In the genomic region with DNA sequence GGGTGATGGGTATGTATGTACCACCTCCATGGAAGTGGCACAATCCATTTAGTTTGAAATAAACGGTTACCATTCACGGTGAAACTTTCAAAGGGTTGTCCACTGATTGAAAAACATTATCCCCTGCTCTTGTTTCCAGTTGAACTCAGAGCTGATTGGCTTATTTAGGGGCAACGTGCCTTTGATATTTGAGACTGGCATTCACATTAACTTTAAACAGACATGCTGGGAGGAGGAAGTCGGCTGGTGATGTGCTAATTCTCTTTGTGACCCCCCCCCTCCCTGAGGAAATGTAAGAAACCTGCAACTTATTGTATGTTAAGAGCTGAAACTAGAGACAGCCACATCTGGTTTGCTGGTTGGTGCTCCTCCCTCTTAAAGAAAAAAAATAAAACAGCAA, we compare ENCODE assay signal across 11 mouse cellular contexts.
DNase-seq lines count a peak whose midpoint lies in the region; ATAC-seq and TF ChIP-seq lines count a peak whose summit lies in the region.
"Had no signal": no experiment of that assay in that cellular context is flagged by ENCODE, and none has a peak within 500 bp of the region (broad histone marks: within the 10 kb centered on the region; RNA-seq: fewer than 3 reads in every experiment).

No protein-coding gene starts in this region.

- no peak for TF ChIP-seq POLR2A in limb, embryonic 14.5 days (IDR thresholded peaks at IDR 0.05; ENCODE audit: borderline replicate concordance, extremely low read depth, insufficient read depth, insufficient read length)

- H3K27me3 ChIP-seq in neural tube, embryonic 12.5 days (replicated peaks), result no peaks in the 10 kb centered on the region
- H3K27me3 ChIP-seq in forebrain, embryonic 12.5 days, result peaks cover 6% of the 10 kb centered on the region; the same call in 1 of the 2 replicates
- no peaks in the 10 kb centered on the region for H3K27me3 ChIP-seq in limb, embryonic 14.5 days (ENCODE audit: control insufficient read depth, insufficient read depth, low read length)
- H3K27me3 ChIP-seq: liver, embryonic 13.5 days; stomach, embryonic 15.5 days had no signal

- ATAC-seq in neural tube, embryonic 12.5 days (ENCODE audit: low FRiP score, low read depth), result no peak
- no peak for ATAC-seq in forebrain, embryonic 12.5 days (ENCODE audit: low FRiP score)
- no peak for ATAC-seq in limb, embryonic 14.5 days (ENCODE audit: low FRiP score, low read depth)
- no peak for ATAC-seq in erythroid progenitor cell, adult 5-6 weeks (replicated peaks; ENCODE audit: low FRiP score, poor library complexity, severe bottlenecking)

- peak overlapping the region; percentile 7; the same call in 1 of the 2 replicates for H3K4me2 ChIP-seq in neural tube, embryonic 12.5 days (replicated peaks)
- H3K4me2 ChIP-seq in forebrain, embryonic 12.5 days, result peak overlapping the region; percentile 37
- H3K4me2 ChIP-seq in limb, embryonic 14.5 days (replicated peaks; ENCODE audit: low read depth, low read length, severe bottlenecking), result peak overlapping the region; percentile 36
- H3K4me2 ChIP-seq: liver, embryonic 13.5 days; stomach, embryonic 15.5 days had no signal

- no peak overlapping the region for H3K4me3 ChIP-seq in neural tube, embryonic 12.5 days
- no peak overlapping the region for H3K4me3 ChIP-seq in forebrain, embryonic 12.5 days (replicated peaks)
- H3K4me3 ChIP-seq in limb, embryonic 14.5 days (replicated peaks; ENCODE audit: low read length), result peak overlapping the region; percentile 8; the same call in 1 of the 2 replicates
- H3K4me3 ChIP-seq: liver, embryonic 13.5 days; stomach, embryonic 15.5 days had no signal

- no peaks in the 10 kb centered on the region for H3K36me3 ChIP-seq in neural tube, embryonic 12.5 days
- H3K36me3 ChIP-seq in forebrain, embryonic 12.5 days (replicated peaks), result no peaks in the 10 kb centered on the region
- no peaks in the 10 kb centered on the region for H3K36me3 ChIP-seq in limb, embryonic 14.5 days (ENCODE audit: control insufficient read depth, insufficient read depth, low read length)
- H3K36me3 ChIP-seq: liver, embryonic 13.5 days; stomach, embryonic 15.5 days had no signal

- DNase-seq in neural tube, embryonic 10.5 days (ENCODE audit: extremely low spot score, low spot score), result no peak
- no peak for DNase-seq in limb, embryonic 14.5 days (ENCODE audit: low spot score)
- DNase-seq in testis, postnatal 14 days (ENCODE audit: low spot score), result no peak
- no peak for DNase-seq in thymus, postnatal 4 days
- DNase-seq: kidney, adult 2 months; liver, embryonic 13.5 days; right cerebral cortex, postnatal 25 days had no signal

- 0% methylated on average over 4 of the region's 4 CpGs for whole genome bisulfite sequencing in neural tube, embryonic 12.5 days
- under 1% methylated on average over 4 of the region's 4 CpGs for WGBS in forebrain, embryonic 12.5 days
- 3% methylated on average over 4 of the region's 4 CpGs for WGBS in limb, embryonic 14.5 days

- no peak overlapping the region for H3K27ac ChIP-seq in neural tube, embryonic 12.5 days
- no peak overlapping the region for H3K27ac ChIP-seq in forebrain, embryonic 12.5 days
- H3K27ac ChIP-seq in limb, embryonic 14.5 days (replicated peaks; ENCODE audit: low read depth, low read length), result no peak overlapping the region
- H3K27ac ChIP-seq: liver, embryonic 13.5 days; stomach, embryonic 15.5 days had no signal

- no peaks in the 10 kb centered on the region for H3K9me3 ChIP-seq in neural tube, embryonic 12.5 days
- H3K9me3 ChIP-seq in forebrain, embryonic 12.5 days, result no peaks in the 10 kb centered on the region
- no peaks in the 10 kb centered on the region for H3K9me3 ChIP-seq in limb, embryonic 14.5 days (ENCODE audit: control insufficient read depth, low read length)
- H3K9me3 ChIP-seq: liver, embryonic 13.5 days; stomach, embryonic 15.5 days had no signal

- H3K9ac ChIP-seq in neural tube, embryonic 12.5 days, result no peak overlapping the region
- no peak overlapping the region for H3K9ac ChIP-seq in forebrain, embryonic 12.5 days
- H3K9ac ChIP-seq in limb, embryonic 14.5 days (ENCODE audit: low read depth, low read length, severe bottlenecking), result no peak overlapping the region
- H3K9ac ChIP-seq: liver, embryonic 13.5 days; stomach, embryonic 15.5 days had no signal

- no peaks in the 10 kb centered on the region; the same call in 1 of the 2 replicates for H3K4me1 ChIP-seq in neural tube, embryonic 12.5 days
- peaks cover 11% of the 10 kb centered on the region for H3K4me1 ChIP-seq in forebrain, embryonic 12.5 days
- H3K4me1 ChIP-seq in limb, embryonic 14.5 days (ENCODE audit: control insufficient read depth, insufficient read depth, low read length), result peaks cover 10% of the 10 kb centered on the region
- H3K4me1 ChIP-seq: liver, embryonic 13.5 days; stomach, embryonic 15.5 days had no signal
